Mouse (Mus musculus) ES-E14 (cell line): ENCODE data around the gene Dkkl1.

Experiments
- CHD2 ChIP-seq: IDR thresholded peaks from 2 replicates; pipeline ENCODE4 v1.6.1; 2014; ENCODE audit warnings: mild to moderate bottlenecking, low read depth, low read length, inconsistent platforms
- ZC3H11A ChIP-seq: IDR thresholded peaks from 2 replicates; pipeline ENCODE4 v1.6.1; 2012; ENCODE audit warnings: low read depth, mild to moderate bottlenecking, inconsistent platforms, low read length, borderline replicate concordance
- ZNF384 ChIP-seq: IDR thresholded peaks from 2 replicates; pipeline ENCODE4 v1.6.1; 2012; ENCODE audit warnings: low read depth, low read length, inconsistent platforms

- TF ChIP-seq ZC3H11A (no peak), ZNF384 (no peak), CHD2 (no peak)
These were observed 17.8 kb downstream of the Dkkl1 start for GRCm38 (mm10) chr7:45193871-45194785.
